Mouse (Mus musculus) thymus, adult 2 months (tissue): ENCODE results near the gene Ssc4d. TPM values are rescaled to one million over a fixed set of nuclear protein-coding genes. Genes with fewer than 3 reads are reported as not detected.

Experiments used
- DNase-seq: peaks from one replicate; pipeline ENCODE4 v3.0.0; 2021
- H3K27ac ChIP-seq: fragments of 200-500 bp; 2 replicates; pipeline ENCODE4 v1.5.1; 2012; ENCODE audit warnings: low read length, control low read depth; ENCODE audit not compliant: control insufficient read depth, insufficient read depth
- H3K27me3 ChIP-seq: fragments of 200-500 bp; 2 replicates; pipeline ENCODE4 v1.6.1; 2012; ENCODE audit warnings: mild to moderate bottlenecking, low read length, moderate library complexity, mixed read lengths; ENCODE audit not compliant: control insufficient read depth, insufficient read depth
- H3K36me3 ChIP-seq: fragments of 200-500 bp; 2 replicates; pipeline ENCODE4 v1.6.1; 2012; ENCODE audit warnings: mild to moderate bottlenecking, low read length, moderate library complexity; ENCODE audit not compliant: control insufficient read depth, insufficient read depth
- H3K4me1 ChIP-seq: fragments of 200-500 bp; replicated peaks from 2 replicates; pipeline ENCODE4 v1.6.1; 2012; ENCODE audit warnings: low read length; ENCODE audit not compliant: control insufficient read depth, insufficient read depth
- H3K4me3 ChIP-seq: fragments of 200-500 bp; 2 replicates; pipeline ENCODE4 v1.5.1; 2012; ENCODE audit warnings: mild to moderate bottlenecking, low read length, control low read depth, moderate library complexity; ENCODE audit not compliant: control insufficient read depth, insufficient read depth
- CTCF ChIP-seq: fragments of 200-500 bp; IDR thresholded peaks from 2 replicates; pipeline ENCODE4 v1.5.1; 2012; ENCODE audit warnings: mild to moderate bottlenecking, control low read depth, low read length, moderate library complexity, borderline replicate concordance; ENCODE audit not compliant: control insufficient read depth, poor library complexity, insufficient read depth; ENCODE audit errors: extremely low read depth
- POLR2A ChIP-seq: fragments of 200-500 bp; IDR thresholded peaks from 2 replicates; pipeline ENCODE4 v1.6.1; 2012; ENCODE audit warnings: mild to moderate bottlenecking, low read length, control low read depth, moderate library complexity; ENCODE audit not compliant: control insufficient read depth, poor library complexity, insufficient read depth; ENCODE audit errors: extremely low read depth
- WGBS: fragments of 180-500 bp; shearing (Covaris S2); methylation state at CpG from one replicate; pipeline ENCODE4 v1.1.7; 2018; 5-methylcytosine and 5-hydroxymethylcytosine counted together
- polyA plus RNA-seq: library from polyadenylated mRNA; depleted of rRNA; stranded (reverse); fragments of >200 nt; gene quantifications from 2 replicates; pipeline ENCODE4 v1.2.3, GENCODE M21; 2012

Gene Ssc4d
- polyA plus RNA-seq, 1 experiment, result 3.9 TPM

- no peaks in the 10 kb centered on the region for H3K27me3 ChIP-seq
- H3K4me3 ChIP-seq, result peak within 1 kb of the TSS; percentile 73
- peak; percentile 93 for DNase-seq
- peaks cover 22% of the 10 kb centered on the region for H3K36me3 ChIP-seq
- peaks cover 14% of the 10 kb centered on the region for H3K4me1 ChIP-seq
- 1% methylated on average over 47 of the region's 47 CpGs for WGBS
- TF ChIP-seq CTCF (no peak), POLR2A (peak; percentile 90)
- no peak within 1 kb of the TSS for H3K27ac ChIP-seq
Observed at GRCm38 (mm10) chr5:135994725-135995687, 20.7 kb upstream of the Ssc4d start, which contains the start of gene Dtx2. Gene Dtx2, plus strand, starts transcription at chr5:135994800.

GRCm38 (mm10) chr5:135994335-135994724 lies 20.0 kb upstream of the Ssc4d start:
- H3K4me3 ChIP-seq, result no peak overlapping the region
- H3K4me1 ChIP-seq, result peaks cover 12% of the 10 kb centered on the region
- 76% methylated on average over 8 of the region's 8 CpGs for WGBS

DNA sequence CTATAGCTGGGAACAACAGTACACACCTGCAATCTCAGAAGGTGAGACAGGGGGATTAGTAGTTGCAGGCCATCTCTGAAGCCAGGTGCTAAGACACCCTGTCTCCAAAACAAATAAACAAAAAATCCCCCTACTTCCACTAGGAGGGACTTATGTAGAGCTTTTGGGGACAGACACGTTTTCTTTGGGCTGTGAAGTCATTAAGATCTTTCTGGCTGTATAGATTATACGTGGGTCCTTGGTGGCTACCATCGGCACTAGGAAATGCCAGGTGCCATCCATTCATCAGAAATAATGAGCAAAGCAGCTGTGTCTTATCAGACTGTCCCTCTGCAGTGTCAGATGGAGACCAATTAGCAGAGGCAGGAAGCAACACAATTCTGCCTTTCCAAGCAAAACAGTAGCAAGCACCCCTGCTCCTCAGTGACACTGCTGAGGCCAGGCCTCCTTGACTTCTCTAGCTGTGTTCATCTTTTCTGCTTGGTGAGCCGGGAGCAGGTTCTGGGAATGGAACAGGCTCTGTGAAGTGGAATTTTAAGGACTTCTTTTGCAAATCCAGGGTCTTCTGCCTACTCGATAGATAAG lies 19.1 kb upstream of the Ssc4d start:
- DNase-seq, result no peak
- H3K4me3 ChIP-seq, result no peak overlapping the region
- peaks cover 18% of the 10 kb centered on the region for H3K36me3 ChIP-seq
- no peaks in the 10 kb centered on the region for H3K27me3 ChIP-seq
- peaks cover 12% of the 10 kb centered on the region for H3K4me1 ChIP-seq
- no peak overlapping the region for H3K27ac ChIP-seq
- TF ChIP-seq CTCF (no peak), POLR2A (no peak)
- 92% methylated on average over 5 of the region's 5 CpGs for WGBS

More at GRCm38 (mm10) chr5:135994335-135994724, 20.0 kb upstream of the Ssc4d start:
- Histone ChIP-seq H3K36me3 (peaks cover 22% of the 10 kb centered on the region), H3K27ac (no peak overlapping the region), H3K27me3 (no peaks in the 10 kb centered on the region)
- DNase-seq, result peak; percentile 11
- no peak for TF ChIP-seq CTCF
- no peak for TF ChIP-seq POLR2A

- Histone ChIP-seq H3K4me1 (peaks cover 10% of the 10 kb centered on the region), H3K4me3 (no peak overlapping the region), H3K27ac (peak overlapping the region; percentile 64), H3K27me3 (no peaks in the 10 kb centered on the region), H3K36me3 (no peaks in the 10 kb centered on the region)
- TF ChIP-seq CTCF, result no peak
- TF ChIP-seq POLR2A, result no peak
- 10% methylated on average over 5 of the region's 5 CpGs for WGBS
- peak; percentile 9 for DNase-seq
Observed at GRCm38 (mm10) chr5:135990601-135991000, 16.3 kb upstream of the Ssc4d start.

DNA sequence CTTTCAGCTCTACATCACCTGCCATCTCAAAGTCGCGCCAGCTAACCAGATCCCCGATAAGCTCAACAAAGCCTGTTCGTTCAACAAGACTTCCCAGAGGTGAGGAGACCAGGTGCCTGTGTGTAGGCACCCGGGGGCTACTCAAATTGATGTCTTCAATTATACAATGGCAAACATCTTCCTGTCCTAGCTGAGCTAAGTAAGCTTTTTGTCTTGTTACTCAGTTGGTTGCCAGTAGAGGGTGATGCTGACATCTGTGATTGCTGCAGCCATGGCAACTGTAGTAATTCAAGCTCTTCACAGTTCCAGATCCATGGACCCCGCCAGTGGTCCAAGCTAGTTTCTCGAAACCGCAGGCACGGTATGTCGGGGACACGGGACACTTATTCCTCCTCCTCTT lies 12.9 kb upstream of the Ssc4d start:
- peak; percentile 28 for DNase-seq
- Histone ChIP-seq H3K27me3 (no peaks in the 10 kb centered on the region), H3K4me1 (peaks cover 8% of the 10 kb centered on the region), H3K36me3 (no peaks in the 10 kb centered on the region), H3K4me3 (no peak overlapping the region), H3K27ac (no peak overlapping the region)
- TF ChIP-seq POLR2A, result no peak
- TF ChIP-seq CTCF, result no peak
- 57% methylated on average over 11 of the region's 11 CpGs for WGBS

- H3K4me1 ChIP-seq, result no peaks in the 10 kb centered on the region
- DNase-seq, result no peak
- TF ChIP-seq POLR2A, result no peak
- no peak for TF ChIP-seq CTCF
Observed at GRCm38 (mm10) chr5:135984546-135985044, 10.3 kb upstream of the Ssc4d start.

More at GRCm38 (mm10) chr5:135984546-135985044, 10.3 kb upstream of the Ssc4d start:
- Histone ChIP-seq H3K27ac (no peak overlapping the region), H3K27me3 (no peaks in the 10 kb centered on the region), H3K36me3 (no peaks in the 10 kb centered on the region), H3K4me3 (no peak overlapping the region)
- 91% methylated on average over 6 of the region's 6 CpGs for WGBS
